Mouse (Mus musculus) Patski (cell line): ENCODE measurements at regions not wholly inside any gene's neighbourhood (a gene's known extent, or its start where the extent isn't known, plus 50 kb on each side); places are given as distances from the start of the nearest gene placed in this dataset.

Experiments
- ATAC-seq: fragments of 100-300 bp; one replicate; pipeline ENCODE4 v1.8.0; 2021
- CTCF ChIA-PET: fragments of 350-600 bp; sonication (Branson Sonifier 250); formaldehyde crosslinking; loops from one replicate; lab custom pipeline; 2022; ENCODE audit warnings: inconsistent platforms; lab: Charles Lee
- POLR2A ChIA-PET: fragments of 350-600 bp; sonication (Branson Sonifier 250); formaldehyde crosslinking; loops from one replicate; lab custom pipeline; 2022; ENCODE audit warnings: antibody characterized with exemption, inconsistent platforms; lab: Charles Lee
- DNase-seq: peaks from one replicate; pipeline ENCODE4 v3.0.0-alpha.2; 2011; ENCODE audit warnings: low read depth, low spot score
- H3K27me3 ChIP-seq: fragments of 371-371 bp; one replicate; pipeline ENCODE4 v1.5.1; 2021
- CTCF ChIP-seq: fragments of 100-300 bp; IDR thresholded peaks from one replicate; pipeline ENCODE4 v1.5.1; 2021
- in situ Hi-C: fragments of 300-500 bp; cut with MboI; formaldehyde crosslinking; loops from 3 replicates; pipeline ENCODE4 v1.11.1; 2018; ENCODE audit warnings: low pct_unique_long_range_greater_than_20kb, mixed read lengths

DNA sequence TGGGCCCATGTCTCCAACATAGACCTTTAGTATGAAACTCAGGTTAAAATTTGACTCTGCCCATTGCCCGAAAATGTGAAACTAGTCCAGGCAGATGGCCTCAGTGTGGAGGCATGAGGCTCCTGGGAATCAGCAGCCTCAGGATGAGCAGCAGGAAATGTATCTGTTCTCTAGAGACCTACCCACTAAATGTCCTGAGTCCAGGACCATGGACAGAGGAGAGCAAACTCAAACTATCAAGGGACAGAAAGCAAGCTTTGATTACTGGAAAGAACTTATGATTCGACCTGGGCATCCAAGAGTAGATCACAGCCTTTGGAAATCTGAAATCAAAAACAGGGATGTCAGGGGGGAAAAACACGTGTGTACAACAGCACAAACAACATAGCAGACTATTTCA, 230.3 kb upstream of the Ncam1 start:
- peak; percentile 67 for DNase-seq
- no peak for ATAC-seq
- in situ Hi-C loops = no loop called here
- CTCF ChIA-PET = interaction anchor here (1.2 kb wide), 1 partner anchor 18 kb away, joined by 3 read pairs; no protein-coding TSS in a partner anchor
- H3K27me3 ChIP-seq = peaks cover 6% of the 10 kb centered on the region
- POLR2A ChIA-PET = no interaction called here
- TF ChIP-seq CTCF = no peak

- in situ Hi-C loops = no loop called here
Observed at GRCm38 (mm10) chr9:50028573-50028972, 229.8 kb upstream of the Ncam1 start.

GRCm38 (mm10) chr9:50024820-50025219, 226.1 kb upstream of the Ncam1 start:
- H3K27me3 ChIP-seq = no peaks in the 10 kb centered on the region
- ChIA-PET POLR2A (no interaction called here), CTCF (interaction anchor here (0.7 to 1.6 kb wide), 4 partner anchors 11 to 29 kb away, joined by 3 to 4 read pairs (median 3); no protein-coding TSS in a partner anchor)
- ATAC-seq (no peak), DNase-seq (no peak)
- in situ Hi-C loops = no loop called here
- no peak for TF ChIP-seq CTCF

More at GRCm38 (mm10) chr9:50028573-50028972, 229.8 kb upstream of the Ncam1 start:
- POLR2A ChIA-PET = no interaction called here
- TF ChIP-seq CTCF = no peak
- CTCF ChIA-PET = no interaction called here
- peaks cover 6% of the 10 kb centered on the region for H3K27me3 ChIP-seq
- ATAC-seq = no peak
- DNase-seq = no peak

DNA sequence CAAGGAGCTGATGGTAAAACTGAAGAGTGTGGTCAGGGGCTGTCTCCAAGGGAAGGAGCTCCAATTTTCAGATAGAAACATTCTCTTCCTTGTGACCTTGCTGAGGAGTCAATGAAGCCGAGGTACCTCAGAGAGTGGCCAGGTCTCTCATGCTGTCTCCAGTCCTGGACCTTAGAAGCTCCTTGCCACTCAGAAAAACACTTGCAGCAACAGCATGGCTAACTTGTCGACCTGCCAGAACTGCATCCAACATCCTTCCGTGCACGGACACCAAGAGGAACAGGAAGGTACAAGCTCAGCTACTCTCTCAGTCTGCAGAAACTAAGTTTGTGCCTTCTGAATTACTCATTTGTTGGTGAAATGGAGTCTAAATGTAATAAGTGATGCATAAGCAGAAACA, 214.9 kb upstream of the Ncam1 start:
- in situ Hi-C loops = no loop called here
- no peaks in the 10 kb centered on the region for H3K27me3 ChIP-seq
- ChIA-PET POLR2A (no interaction called here), CTCF (interaction anchor here (1.1 to 1.5 kb wide), 2 partner anchors 11 to 12 kb away, joined by 3 read pairs; no protein-coding TSS in a partner anchor)
- DNase-seq (no peak), ATAC-seq (no peak)
- TF ChIP-seq CTCF = no peak

DNA sequence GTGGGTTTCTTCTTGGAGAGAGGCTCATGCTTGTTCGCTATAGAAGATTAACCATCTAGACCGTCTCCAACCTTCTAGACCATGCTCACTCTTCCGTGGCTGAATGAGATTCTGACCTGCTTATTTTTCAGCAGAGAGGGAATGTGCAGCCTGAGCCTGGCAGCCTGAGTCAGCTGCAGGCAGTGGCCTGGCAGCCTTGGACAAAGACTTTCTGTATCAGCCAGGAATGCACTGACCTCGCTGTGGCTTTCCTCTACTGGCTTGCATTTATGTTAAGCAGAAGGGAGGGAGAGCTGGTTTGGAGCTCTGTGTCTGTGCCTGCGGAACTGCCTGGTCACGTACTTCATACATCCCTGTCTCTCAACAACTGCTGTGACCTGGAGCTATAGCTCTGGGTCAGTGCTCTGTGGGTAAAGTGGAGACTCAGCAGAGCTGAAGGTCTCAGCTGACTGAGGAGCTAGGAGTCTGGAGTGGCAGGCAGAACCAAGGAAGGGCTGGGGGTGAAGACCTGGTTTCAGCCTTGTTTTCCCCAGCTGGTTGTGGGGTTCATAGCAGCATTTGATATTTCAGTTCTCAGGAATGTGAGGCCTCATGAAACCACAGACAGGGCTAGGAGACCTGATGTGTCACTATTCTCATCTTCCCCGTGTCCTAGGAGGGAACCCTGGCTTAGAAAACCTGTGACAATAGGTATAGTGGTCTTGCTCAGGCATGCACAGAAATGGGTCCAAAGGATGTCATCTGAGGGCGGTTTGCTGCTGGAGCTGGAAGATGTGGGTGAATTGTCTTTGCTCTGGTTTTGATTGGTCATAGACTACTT, 207.2 kb upstream of the Ncam1 start:
- CTCF ChIA-PET = interaction anchor here (1.2 to 1.6 kb wide), 2 partner anchors 8 to 25 kb away, joined by 3 to 5 read pairs; no protein-coding TSS in a partner anchor
- peak; percentile 89 for DNase-seq
- in situ Hi-C loops = no loop called here
- no peak for TF ChIP-seq CTCF
- H3K27me3 ChIP-seq = no peaks in the 10 kb centered on the region
- POLR2A ChIA-PET = interaction anchor here (0.8 kb wide), 1 partner anchor 433 kb away, joined by 3 read pairs; no protein-coding TSS in a partner anchor
- ATAC-seq = peak; percentile 95

DNA sequence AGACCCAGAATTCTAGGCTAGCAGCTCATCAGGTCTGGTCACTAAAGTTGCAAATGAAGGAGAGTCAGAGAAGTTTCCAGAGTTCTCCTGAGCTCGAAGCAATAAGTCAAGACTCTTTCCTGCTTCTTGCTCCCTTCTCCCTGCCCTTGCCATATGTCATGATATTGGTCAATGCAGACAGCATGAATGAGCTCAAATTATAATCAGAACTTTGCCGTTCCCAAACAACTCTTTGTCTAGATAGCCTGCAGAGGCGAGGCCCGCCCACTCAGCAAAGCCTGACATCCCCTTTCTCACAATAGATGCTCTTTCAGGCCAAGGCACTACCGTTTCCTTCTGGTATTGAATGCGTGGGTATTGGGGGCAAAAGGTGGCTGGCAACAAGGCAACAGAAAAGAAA, 204.0 kb upstream of the Ncam1 start:
- DNase-seq (no peak), ATAC-seq (no peak)
- TF ChIP-seq CTCF = no peak
- H3K27me3 ChIP-seq = no peaks in the 10 kb centered on the region
- CTCF ChIA-PET = interaction anchor here (1.3 to 1.4 kb wide), 3 partner anchors 9 to 169 kb away, joined by 3 read pairs; no protein-coding TSS in a partner anchor
- in situ Hi-C loops = no loop called here
- POLR2A ChIA-PET = interaction anchor here (0.8 kb wide), 1 partner anchor 8 kb away, joined by 3 read pairs; no protein-coding TSS in a partner anchor

DNA sequence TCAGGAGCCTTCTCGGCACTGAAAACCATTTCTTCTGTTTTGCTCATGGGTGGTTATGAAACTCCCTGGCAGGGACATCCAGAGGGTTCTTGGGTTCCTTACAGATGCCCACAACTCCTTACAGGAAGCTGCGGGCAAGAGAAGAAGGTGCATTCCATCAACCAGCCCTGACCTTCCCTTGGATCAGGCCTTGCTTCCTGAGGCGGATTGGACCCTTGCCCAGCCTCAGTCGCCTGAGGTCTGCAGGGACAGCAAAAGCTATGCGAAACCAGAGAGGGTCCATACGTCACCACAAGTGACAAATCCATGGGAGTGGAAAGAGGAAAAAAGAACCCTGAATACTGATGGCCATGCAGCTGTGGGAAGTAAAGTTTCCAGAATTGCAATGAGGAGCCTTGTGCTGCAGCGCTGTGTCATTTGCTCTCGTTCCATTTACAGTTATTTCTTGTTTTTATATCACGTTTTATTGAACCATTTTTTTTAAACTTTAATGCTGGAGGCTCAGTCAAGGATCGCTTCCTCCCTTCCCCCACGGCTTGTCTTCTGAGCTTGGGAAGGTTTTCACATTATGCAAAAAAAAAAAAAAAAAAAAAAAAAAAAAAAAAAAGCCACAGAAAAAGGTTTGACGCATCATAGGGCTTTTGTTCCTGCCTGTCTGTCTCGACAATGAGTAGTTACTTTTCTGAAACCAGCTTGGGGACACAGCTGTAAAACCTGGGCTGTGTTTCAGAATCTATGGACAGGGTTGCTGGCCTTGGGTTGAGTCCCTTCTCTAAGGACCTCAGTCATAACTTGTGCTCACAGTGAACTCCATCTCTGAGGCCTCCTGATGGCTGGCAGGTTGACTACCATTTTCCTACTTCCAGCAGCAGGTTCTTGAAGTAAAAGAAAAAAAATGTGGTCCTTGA, 202.0 kb upstream of the Ncam1 start:
- ChIA-PET CTCF (interaction anchor here (1.3 kb wide), 1 partner anchor 25 kb away, joined by 3 read pairs; no protein-coding TSS in a partner anchor), POLR2A (interaction anchor here (0.6 kb wide), 1 partner anchor 137 kb away, joined by 3 read pairs; no protein-coding TSS in a partner anchor)
- H3K27me3 ChIP-seq = no peaks in the 10 kb centered on the region
- in situ Hi-C loops = no loop called here
- DNase-seq = no peak
- no peak for ATAC-seq
- no peak for TF ChIP-seq CTCF

GRCm38 (mm10) chr9:49999970-50000369, 201.2 kb upstream of the Ncam1 start:
- in situ Hi-C loops = no loop called here
- ChIA-PET POLR2A (interaction anchor here (0.6 kb wide), 1 partner anchor 138 kb away, joined by 3 read pairs; no protein-coding TSS in a partner anchor), CTCF (interaction anchor here (1.0 to 1.3 kb wide), 2 partner anchors 10 to 26 kb away, joined by 3 to 4 read pairs; no protein-coding TSS in a partner anchor)
- ATAC-seq (no peak), DNase-seq (no peak)
- no peak for TF ChIP-seq CTCF
- no peaks in the 10 kb centered on the region for H3K27me3 ChIP-seq

GRCm38 (mm10) chr9:49998101-49998500, 199.4 kb upstream of the Ncam1 start:
- ChIA-PET POLR2A (interaction anchor here (0.6 kb wide), 1 partner anchor 256 kb away, joined by 3 read pairs; no protein-coding TSS in a partner anchor), CTCF (interaction anchor here (0.7 to 1.2 kb wide), 2 partner anchors 8 to 13 kb away, joined by 3 read pairs; no protein-coding TSS in a partner anchor)
- H3K27me3 ChIP-seq = no peaks in the 10 kb centered on the region
- no peak for DNase-seq
- in situ Hi-C loops = no loop called here
- ATAC-seq = no peak
- TF ChIP-seq CTCF = no peak
